Mouse (Mus musculus): ENCODE measurements around the gene Gm20388.

DNA sequence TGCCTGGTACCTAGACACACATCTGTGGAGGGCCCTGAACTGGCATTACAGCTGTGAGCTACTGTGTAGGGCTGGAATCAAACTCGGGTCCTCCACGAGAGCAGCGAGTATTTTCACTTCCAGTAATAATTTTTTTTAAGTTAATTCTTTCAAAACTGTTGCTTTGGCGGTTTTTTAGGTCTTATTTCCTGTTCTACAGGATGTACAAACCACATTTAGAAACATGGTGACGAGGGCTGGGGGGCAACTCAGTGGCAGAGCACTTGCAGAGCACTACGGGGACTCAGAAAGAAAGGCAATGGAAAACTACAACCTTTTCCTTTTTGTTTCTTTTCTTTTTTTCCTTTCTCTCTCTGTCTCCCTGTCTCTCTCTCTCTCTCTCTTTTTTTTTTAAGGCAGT is 3123.5 kb downstream of the Gm20388 start:
- no peak for TF ChIP-seq EP300 (IDR thresholded peaks at IDR 0.05; ENCODE audit: insufficient read depth, low read depth, low read length)
- no peak for TF ChIP-seq POLR2A (IDR thresholded peaks at IDR 0.05; ENCODE audit: insufficient read depth, low read length)

Measured in ES-Bruce4 (cell line).